Mouse (Mus musculus): Measurements from ENCODE around the gene Adamts16.

GRCm38 (mm10) chr13:70792950-70793349 lies 48.7 kb downstream of the Adamts16 start:
- TF ChIP-seq CTCF (conservative IDR thresholded peaks at IDR 0.05; ENCODE audit: insufficient read depth, insufficient read length, low read depth, low read length) (no peak), POLR2A (IDR thresholded peaks at IDR 0.05; ENCODE audit: low read depth, low read length) (no peak)

All from kidney, adult 2 months (tissue).